Mouse (Mus musculus): ENCODE results near the gene Hoxd8.
A peak's percentile ranks its signal among the peaks of the same experiment; 100 is the strongest.

- TF ChIP-seq POLR2A (IDR thresholded peaks at IDR 0.05; ENCODE audit: borderline replicate concordance, insufficient read depth, low read length) (no peak), CTCF (IDR thresholded peaks at IDR 0.05; ENCODE audit: borderline replicate concordance, insufficient read depth, low read depth, low read length) (peak; percentile 75)
Measured at GRCm38 (mm10) chr2:74701949-74702819, 2.2 kb upstream of the Hoxd8 start.

All from cerebellum, adult 2 months (tissue).